Mouse (Mus musculus) embryonic facial prominence, embryonic 12.5 days (tissue): ENCODE results near the gene Paqr5. TPM values are rescaled to one million over a fixed set of nuclear protein-coding genes. Genes with fewer than 3 reads are reported as not detected.

Source experiments
- ATAC-seq: fragments of 200-750 bp; cut with Nextera tagmentation; 2 replicates; pipeline ENCODE4 v1.8.0; 2017; ENCODE audit not compliant: insufficient number of reproducible peaks, insufficient read depth, low FRiP score, low TSS enrichment
- H3K27ac ChIP-seq: fragments of 300-500 bp; sonication (generic); 2 replicates; pipeline ENCODE4 v1.5.1; 2016; ENCODE audit warnings: mild to moderate bottlenecking
- H3K27me3 ChIP-seq: fragments of 300-500 bp; sonication (generic); 2 replicates; pipeline ENCODE4 v1.6.1; 2016; ENCODE audit warnings: mild to moderate bottlenecking, moderate library complexity
- H3K36me3 ChIP-seq: fragments of 300-500 bp; sonication (generic); 2 replicates; pipeline ENCODE4 v1.6.1; 2016; ENCODE audit warnings: mild to moderate bottlenecking
- H3K4me1 ChIP-seq: fragments of 300-500 bp; sonication (generic); 2 replicates; pipeline ENCODE4 v1.6.1; 2016
- H3K4me2 ChIP-seq: fragments of 300-500 bp; sonication (generic); replicated peaks from 2 replicates; pipeline ENCODE4 v1.6.1; 2016; ENCODE audit warnings: mild to moderate bottlenecking, moderate library complexity
- H3K4me3 ChIP-seq: fragments of 300-500 bp; sonication (generic); 2 replicates; pipeline ENCODE4 v1.5.1; 2016; ENCODE audit warnings: mild to moderate bottlenecking
- H3K9ac ChIP-seq: fragments of 300-500 bp; sonication (generic); 2 replicates; pipeline ENCODE4 v1.6.1; 2016; ENCODE audit warnings: mild to moderate bottlenecking, moderate library complexity
- H3K9me3 ChIP-seq: fragments of 300-500 bp; sonication (generic); 2 replicates; pipeline ENCODE4 v1.6.1; 2016; ENCODE audit warnings: mild to moderate bottlenecking, moderate library complexity
- WGBS: fragments of 180-500 bp; shearing (Covaris S2); methylation state at CpG from one replicate; pipeline ENCODE4 v1.1.7; 2016; 5-methylcytosine and 5-hydroxymethylcytosine counted together
- polyA plus RNA-seq: library from polyadenylated mRNA; unstranded; fragments of >200 nt; fragmentation: Nextera tagmentation; extraction: Ambion mirVana; gene quantifications from 2 replicates; pipeline ENCODE4 v1.2.1, GENCODE M21; 2016

Gene Paqr5
- polyA plus RNA-seq, 1 experiment from 2014 or later: 0.97 TPM

DNA sequence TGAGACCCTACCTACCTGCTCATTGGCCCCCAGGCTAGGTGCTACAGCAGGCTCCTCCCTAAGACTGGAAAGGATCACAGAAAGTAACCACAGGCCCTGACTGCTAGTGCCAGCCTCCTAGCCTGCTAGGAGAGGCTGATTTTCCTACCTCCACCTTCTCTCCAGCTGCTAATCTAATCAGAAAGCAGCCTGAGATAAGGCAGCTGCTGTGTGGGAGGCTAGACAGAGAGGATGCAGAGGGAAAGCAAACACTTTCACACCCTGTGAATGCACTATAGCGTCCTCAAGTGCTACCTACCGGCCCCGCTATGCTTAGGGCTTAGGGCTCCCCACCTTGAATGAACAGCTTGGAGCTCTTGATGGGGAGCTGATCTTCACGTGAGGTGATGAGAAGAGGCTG lies 19.6 kb downstream of the Paqr5 start:
- no peak for ATAC-seq
- Histone ChIP-seq H3K27ac (no peak overlapping the region), H3K9me3 (no peaks in the 10 kb centered on the region), H3K4me1 (no peaks in the 10 kb centered on the region), H3K27me3 (no peaks in the 10 kb centered on the region; the same call in 1 of the 2 replicates), H3K4me2 (no peak overlapping the region), H3K36me3 (no peaks in the 10 kb centered on the region), H3K4me3 (no peak overlapping the region), H3K9ac (no peak overlapping the region)
- 67% methylated on average over 4 of the region's 4 CpGs for WGBS

DNA sequence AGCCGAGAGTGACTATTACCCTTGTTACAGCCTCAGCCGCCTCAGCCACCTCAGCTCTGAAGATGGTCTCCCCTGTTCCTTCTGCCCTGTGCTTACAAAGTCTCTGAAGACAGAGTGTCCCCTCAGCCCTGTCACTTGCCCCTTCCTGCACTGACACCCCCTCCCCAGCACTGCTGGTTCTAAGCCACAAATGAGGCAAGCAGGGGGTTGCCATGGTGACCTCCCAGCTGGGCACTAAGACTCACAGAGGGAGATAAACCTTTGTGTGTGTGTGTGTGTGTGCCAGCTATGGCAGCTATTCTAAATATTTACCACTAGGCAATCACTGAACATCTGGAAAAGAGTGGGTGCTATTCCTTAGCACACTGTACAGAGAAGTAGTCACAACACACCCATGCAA lies 23.0 kb downstream of the Paqr5 start:
- Histone ChIP-seq H3K4me1 (no peaks in the 10 kb centered on the region), H3K4me3 (no peak overlapping the region), H3K27ac (no peak overlapping the region), H3K27me3 (no peaks in the 10 kb centered on the region; the same call in 1 of the 2 replicates), H3K9me3 (no peaks in the 10 kb centered on the region), H3K9ac (no peak overlapping the region), H3K36me3 (no peaks in the 10 kb centered on the region), H3K4me2 (no peak overlapping the region)
- WGBS: 47% methylated on average over 2 of the region's 2 CpGs
- ATAC-seq: no peak

DNA sequence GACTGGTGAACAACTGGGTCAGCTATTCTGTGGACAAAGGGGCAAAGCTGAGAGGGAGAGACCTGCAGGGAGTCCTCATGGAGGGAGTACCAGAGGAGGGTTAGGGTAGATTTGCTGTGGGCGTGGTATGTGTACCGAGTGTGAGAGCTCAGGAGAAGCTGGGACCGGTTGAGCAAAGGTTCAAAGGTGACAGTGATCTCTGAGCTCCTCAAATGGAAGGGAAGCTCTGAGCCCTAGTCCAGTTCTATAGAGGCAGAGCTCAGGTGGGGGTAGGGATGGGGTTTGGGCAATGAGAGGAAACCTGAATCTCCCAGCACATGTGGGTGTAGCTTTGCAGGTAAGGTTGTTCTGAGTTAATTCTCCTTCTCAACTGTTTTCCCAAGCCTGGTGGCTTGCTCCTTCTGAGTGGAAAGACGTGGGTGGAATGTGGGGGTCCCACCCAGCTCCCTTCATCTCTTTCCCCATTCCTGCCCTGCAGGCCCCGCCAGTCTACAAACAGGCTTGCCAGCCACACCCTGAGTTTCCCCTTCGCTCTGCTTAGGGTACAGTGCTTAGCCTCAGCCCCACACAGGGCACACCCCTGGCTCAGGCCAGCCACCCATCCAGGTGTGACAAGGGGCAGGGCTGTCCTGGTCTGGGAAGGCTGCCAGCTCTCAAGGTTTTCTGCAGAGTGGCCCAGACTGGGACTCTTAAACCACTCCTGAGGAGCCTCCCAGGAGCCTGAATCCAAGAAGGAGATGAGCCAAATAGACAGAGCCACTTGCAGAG lies 26.8 kb downstream of the Paqr5 start:
- Histone ChIP-seq H3K9ac (no peak overlapping the region), H3K4me3 (no peak overlapping the region), H3K36me3 (no peaks in the 10 kb centered on the region), H3K27ac (no peak overlapping the region), H3K4me1 (0 out of 2 replicates have a peak, but pooled peaks cover 4% of the 10 kb centered on the region), H3K27me3 (no peaks in the 10 kb centered on the region), H3K4me2 (no peak overlapping the region), H3K9me3 (no peaks in the 10 kb centered on the region)
- 77% methylated on average over 6 of the region's 6 CpGs for WGBS
- ATAC-seq: no peak

DNA sequence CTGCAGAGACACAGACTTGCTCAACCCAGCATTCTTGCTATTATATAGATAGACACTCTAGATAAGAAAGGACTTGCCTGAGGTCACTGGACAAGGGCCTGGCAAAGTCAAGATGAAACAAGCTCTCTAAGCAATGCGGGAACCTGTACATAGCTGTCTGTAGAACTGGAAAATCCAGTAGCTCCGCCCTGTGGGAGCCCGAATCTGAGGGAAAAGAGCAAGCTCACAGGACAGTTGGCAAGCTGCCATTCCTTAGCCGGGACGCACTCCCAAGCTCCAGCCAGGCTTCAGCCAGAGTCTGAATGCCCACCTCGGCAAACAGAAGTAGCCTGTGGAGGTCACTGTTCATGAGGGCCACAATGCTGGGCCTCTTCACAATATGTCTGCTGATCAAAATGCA lies 28.8 kb downstream of the Paqr5 start:
- H3K4me2 ChIP-seq: no peak overlapping the region
- no peak overlapping the region for H3K27ac ChIP-seq
- no peak for ATAC-seq
- no peaks in the 10 kb centered on the region for H3K9me3 ChIP-seq
- no peaks in the 10 kb centered on the region for H3K27me3 ChIP-seq
- WGBS: 50% methylated on average over 6 of the region's 6 CpGs
- no peak overlapping the region for H3K9ac ChIP-seq
- H3K4me1 ChIP-seq: 0 out of 2 replicates have a peak, but pooled peaks cover 4% of the 10 kb centered on the region
- H3K36me3 ChIP-seq: no peaks in the 10 kb centered on the region
- H3K4me3 ChIP-seq: no peak overlapping the region

DNA sequence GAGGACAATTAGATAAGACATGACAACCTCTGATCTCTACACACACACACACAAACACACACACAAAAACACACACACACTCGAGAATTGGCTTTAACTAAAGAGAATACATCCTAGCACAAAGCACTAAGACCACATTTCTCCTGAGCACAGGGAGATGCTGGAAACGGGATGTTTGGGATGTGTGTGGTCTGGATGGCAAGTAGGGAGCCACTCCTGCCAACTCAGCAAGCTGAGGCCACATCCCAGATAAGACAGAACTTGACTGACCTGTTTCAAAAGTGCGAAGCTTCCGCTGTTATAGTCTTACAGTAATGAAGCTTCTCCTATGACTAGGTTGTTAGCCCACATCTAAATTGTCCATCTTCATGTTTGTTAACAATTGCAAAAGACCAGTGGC lies 35.5 kb downstream of the Paqr5 start:
- H3K4me1 ChIP-seq: no peaks in the 10 kb centered on the region
- H3K36me3 ChIP-seq: no peaks in the 10 kb centered on the region
- H3K9ac ChIP-seq: no peak overlapping the region
- H3K4me2 ChIP-seq: no peak overlapping the region
- ATAC-seq: no peak
- H3K27me3 ChIP-seq: no peaks in the 10 kb centered on the region
- no peak overlapping the region for H3K4me3 ChIP-seq
- 73% methylated on average over 4 of the region's 4 CpGs for WGBS
- no peak overlapping the region for H3K27ac ChIP-seq
- no peaks in the 10 kb centered on the region for H3K9me3 ChIP-seq

DNA sequence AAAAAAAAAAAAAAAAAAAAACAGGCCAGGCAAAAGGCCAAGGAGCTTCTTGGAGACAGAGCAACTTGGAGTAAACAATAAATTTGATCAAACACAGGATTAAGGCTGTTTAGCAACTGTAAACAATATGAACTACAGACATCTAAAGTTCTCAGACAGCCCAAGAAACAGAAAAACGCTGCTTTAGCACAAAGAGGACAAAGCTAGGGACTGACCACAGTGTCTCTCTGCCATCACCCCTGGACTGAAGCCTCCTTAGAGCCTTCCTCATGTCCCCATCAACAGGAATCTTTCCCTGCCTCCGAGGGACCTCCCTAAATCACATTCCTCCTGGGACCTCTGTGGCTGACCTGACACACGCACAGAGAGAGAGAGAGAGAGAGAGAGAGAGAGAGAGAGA lies 35.9 kb downstream of the Paqr5 start:
- no peak for ATAC-seq

DNA sequence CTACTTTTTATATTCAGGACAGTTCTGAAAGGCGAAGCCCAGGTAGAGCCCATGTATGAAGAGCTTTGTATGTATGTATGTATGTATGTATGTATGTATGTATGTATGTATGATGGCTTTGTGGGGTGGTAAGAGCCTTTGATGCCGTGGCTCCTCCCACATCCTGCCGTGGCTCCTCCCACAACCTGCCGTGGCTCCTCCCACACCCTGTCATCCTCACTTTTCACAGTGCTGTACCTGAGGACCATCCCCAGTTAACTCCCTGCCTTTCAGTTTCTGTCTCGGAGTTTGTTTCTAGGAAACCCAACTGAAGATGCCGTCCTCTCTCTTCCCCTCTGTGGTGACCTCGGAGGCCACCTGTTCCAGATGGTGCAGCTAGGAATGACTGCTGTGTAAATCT lies 40.6 kb downstream of the Paqr5 start:
- no peak for ATAC-seq

More for the DNA sequence above, 35.9 kb downstream of the Paqr5 start:
- H3K27ac ChIP-seq: no peak overlapping the region
- no peak overlapping the region for H3K9ac ChIP-seq
- no peaks in the 10 kb centered on the region for H3K27me3 ChIP-seq
- H3K4me2 ChIP-seq: no peak overlapping the region
- no peaks in the 10 kb centered on the region for H3K36me3 ChIP-seq
- no peak overlapping the region for H3K4me3 ChIP-seq
- no peaks in the 10 kb centered on the region for H3K9me3 ChIP-seq
- WGBS: 41% methylated on average over 3 of the region's 3 CpGs
- no peaks in the 10 kb centered on the region for H3K4me1 ChIP-seq

DNA sequence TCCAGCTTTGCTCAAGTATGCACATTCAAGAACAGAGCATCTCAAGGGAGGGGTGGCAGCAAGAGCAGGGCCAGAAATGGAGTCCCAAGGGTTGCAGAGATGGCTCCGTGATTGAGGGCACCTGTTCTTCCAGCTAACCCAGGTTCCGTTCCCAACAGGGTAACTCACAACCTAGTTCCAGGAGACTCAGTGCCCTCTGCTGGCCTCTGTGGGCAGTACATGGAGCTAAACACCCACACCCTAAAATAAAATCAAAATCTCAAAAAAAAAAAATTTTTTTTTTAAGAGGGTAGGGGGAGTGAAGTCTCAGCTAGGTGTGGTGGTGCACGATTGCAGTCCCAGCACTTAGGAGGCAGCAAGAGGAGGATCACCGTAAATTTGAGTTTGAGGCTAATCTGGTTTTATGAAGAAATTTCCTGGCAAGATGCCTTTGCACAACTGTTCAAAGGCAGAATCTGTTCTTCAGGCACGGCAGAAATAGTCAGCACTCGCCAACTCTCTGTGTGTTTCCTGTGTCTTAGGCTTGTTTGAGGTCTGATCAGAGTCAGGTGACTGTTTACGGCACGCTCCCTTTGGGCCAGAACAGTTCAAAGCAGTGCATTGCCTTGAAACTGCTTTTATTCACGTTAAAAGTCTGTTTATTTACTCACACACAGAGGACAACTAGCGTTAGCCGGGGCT lies 41.3 kb downstream of the Paqr5 start:
- no peak overlapping the region for H3K4me2 ChIP-seq
- no peak overlapping the region for H3K9ac ChIP-seq
- H3K36me3 ChIP-seq: no peaks in the 10 kb centered on the region
- no peaks in the 10 kb centered on the region for H3K9me3 ChIP-seq
- no peak overlapping the region for H3K27ac ChIP-seq
- H3K4me1 ChIP-seq: no peaks in the 10 kb centered on the region
- 53% methylated on average over 11 of the region's 11 CpGs for WGBS
- no peak overlapping the region for H3K4me3 ChIP-seq
- no peak for ATAC-seq
- H3K27me3 ChIP-seq: no peaks in the 10 kb centered on the region

More for the DNA sequence above, 40.6 kb downstream of the Paqr5 start:
- H3K27me3 ChIP-seq: no peaks in the 10 kb centered on the region
- H3K36me3 ChIP-seq: no peaks in the 10 kb centered on the region
- H3K9ac ChIP-seq: no peak overlapping the region
- no peaks in the 10 kb centered on the region for H3K9me3 ChIP-seq
- WGBS: 79% methylated on average over 7 of the region's 7 CpGs
- H3K4me3 ChIP-seq: no peak overlapping the region
- no peaks in the 10 kb centered on the region for H3K4me1 ChIP-seq
- no peak overlapping the region for H3K27ac ChIP-seq
- H3K4me2 ChIP-seq: no peak overlapping the region

DNA sequence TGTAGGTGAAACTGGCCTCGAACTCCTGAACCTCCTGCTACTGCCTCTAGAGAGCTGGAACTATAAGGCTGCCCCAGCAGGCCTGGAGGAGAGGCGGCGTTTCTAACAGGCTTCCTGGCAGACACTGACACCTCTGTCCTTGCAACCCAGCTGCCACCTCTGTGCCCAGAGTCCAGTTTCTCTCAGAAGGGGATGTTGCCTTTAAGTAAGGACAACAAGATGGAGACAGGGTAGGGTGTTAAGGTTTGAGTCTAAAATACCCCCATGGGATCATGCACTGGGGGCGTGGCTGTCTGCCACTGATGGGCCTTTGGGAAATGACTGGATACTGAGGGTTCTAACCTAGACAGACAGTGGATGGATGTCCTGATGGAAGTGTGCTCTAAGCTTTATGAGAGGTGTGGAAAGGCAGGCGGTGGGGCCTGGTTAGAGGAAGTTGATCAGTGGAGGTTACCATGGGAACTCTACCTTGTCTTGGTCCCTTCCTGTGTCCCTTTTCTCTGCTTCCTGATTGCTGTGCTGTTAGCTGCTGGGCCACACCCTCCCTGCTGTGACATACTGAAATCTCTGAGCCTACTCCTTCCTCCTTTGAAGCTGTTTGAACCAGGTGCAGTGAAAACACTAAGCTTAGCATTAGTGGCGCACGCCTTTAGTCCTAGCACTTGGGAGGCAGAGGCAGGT lies 43.6 kb downstream of the Paqr5 start:
- Histone ChIP-seq H3K27me3 (no peaks in the 10 kb centered on the region), H3K9ac (no peak overlapping the region), H3K27ac (no peak overlapping the region), H3K4me1 (no peaks in the 10 kb centered on the region), H3K9me3 (0 out of 2 replicates have a peak, but pooled peaks cover 3% of the 10 kb centered on the region), H3K4me3 (no peak overlapping the region), H3K36me3 (no peaks in the 10 kb centered on the region), H3K4me2 (no peak overlapping the region)
- WGBS: 85% methylated on average over 7 of the region's 7 CpGs
- ATAC-seq: no peak

DNA sequence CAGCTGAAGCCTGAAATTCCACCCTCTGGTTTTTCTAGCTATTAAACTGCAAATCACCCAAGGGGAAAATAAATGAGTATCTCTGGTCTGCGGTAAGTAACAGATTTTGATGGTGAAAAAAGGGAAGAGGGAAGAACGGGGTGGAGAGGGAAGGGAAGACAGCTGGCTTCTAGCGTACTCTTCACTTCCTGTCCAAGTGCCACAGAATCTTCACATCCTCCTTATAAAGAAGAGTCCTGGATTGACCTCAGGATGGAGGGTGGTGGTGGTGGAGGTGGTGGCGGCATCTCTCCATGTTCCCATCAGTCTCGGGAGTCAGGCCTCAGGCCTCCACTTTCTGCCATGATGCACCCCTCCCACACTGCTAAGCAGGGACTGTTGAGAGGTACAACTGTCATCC lies 44.8 kb downstream of the Paqr5 start:
- no peak for ATAC-seq
- H3K4me2 ChIP-seq: no peak overlapping the region

DNA sequence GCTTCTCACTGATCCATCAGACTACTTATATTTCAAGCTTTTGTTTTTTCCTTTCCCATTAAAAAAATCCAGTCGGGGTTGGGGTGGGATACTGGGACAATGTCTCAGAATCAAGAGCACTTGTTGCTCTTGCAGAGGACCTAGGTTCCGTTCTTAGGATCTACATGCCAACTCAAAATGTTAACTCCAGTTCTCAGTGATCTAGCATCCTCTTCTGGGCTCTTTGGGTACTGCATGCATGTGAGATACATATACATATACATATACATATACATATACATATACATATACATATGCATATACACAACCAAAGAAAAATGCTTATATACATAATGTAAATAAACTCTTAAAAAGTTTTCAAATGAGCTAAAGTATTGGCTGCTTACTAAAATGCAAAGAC lies 46.7 kb downstream of the Paqr5 start:
- 91% methylated on average over 2 of the region's 2 CpGs for WGBS
- H3K9me3 ChIP-seq: 0 out of 2 replicates have a peak, but pooled peaks cover 3% of the 10 kb centered on the region
- H3K9ac ChIP-seq: no peak overlapping the region

More for the DNA sequence above, 44.8 kb downstream of the Paqr5 start:
- Histone ChIP-seq H3K4me1 (no peaks in the 10 kb centered on the region), H3K9ac (no peak overlapping the region), H3K27ac (no peak overlapping the region), H3K9me3 (0 out of 2 replicates have a peak, but pooled peaks cover 3% of the 10 kb centered on the region), H3K36me3 (no peaks in the 10 kb centered on the region), H3K27me3 (no peaks in the 10 kb centered on the region), H3K4me3 (no peak overlapping the region)
- 76% methylated on average over 5 of the region's 5 CpGs for whole genome bisulfite sequencing

More for the DNA sequence above, 46.7 kb downstream of the Paqr5 start:
- Histone ChIP-seq H3K4me2 (no peak overlapping the region), H3K27me3 (no peaks in the 10 kb centered on the region), H3K36me3 (no peaks in the 10 kb centered on the region), H3K4me3 (no peak overlapping the region), H3K27ac (no peak overlapping the region), H3K4me1 (no peaks in the 10 kb centered on the region)
- no peak for ATAC-seq
